Mouse (Mus musculus) stomach, embryonic 16.5 days (tissue): ENCODE measurements around the gene Slc16a5. TPM values are rescaled to one million over a fixed set of nuclear protein-coding genes. Genes with fewer than 3 reads are reported as not detected.

ENCODE experiments used
- ATAC-seq: fragments of 200-750 bp; cut with Nextera tagmentation; 2 replicates; pipeline ENCODE4 v1.8.0; 2017; ENCODE audit warnings: moderate number of reproducible peaks, moderate TSS enrichment; ENCODE audit not compliant: insufficient read depth, low FRiP score
- H3K27ac ChIP-seq: fragments of 300-500 bp; sonication (generic); 2 replicates; pipeline ENCODE4 v1.5.1; 2014; ENCODE audit warnings: low read length
- H3K27me3 ChIP-seq: fragments of 300-500 bp; sonication (generic); 2 replicates; pipeline ENCODE4 v1.6.1; 2014; ENCODE audit warnings: low read length, control low read depth, mixed read lengths; ENCODE audit not compliant: control insufficient read depth, insufficient read depth
- H3K36me3 ChIP-seq: fragments of 300-500 bp; sonication (generic); 2 replicates; pipeline ENCODE4 v1.6.1; 2014; ENCODE audit warnings: low read length; ENCODE audit not compliant: control insufficient read depth, insufficient read depth
- H3K4me1 ChIP-seq: fragments of 300-500 bp; sonication (generic); 2 replicates; pipeline ENCODE4 v1.6.1; 2014; ENCODE audit warnings: low read length, control low read depth, mixed read lengths; ENCODE audit not compliant: control insufficient read depth, insufficient read depth
- H3K4me2 ChIP-seq: fragments of 300-500 bp; sonication (generic); 2 replicates; pipeline ENCODE4 v1.6.1; 2014; ENCODE audit warnings: low read depth, low read length, mixed read lengths
- H3K4me3 ChIP-seq: fragments of 300-500 bp; sonication (generic); replicated peaks from 2 replicates; pipeline ENCODE4 v1.5.1; 2014; ENCODE audit warnings: mild to moderate bottlenecking, low read length
- H3K9ac ChIP-seq: fragments of 300-500 bp; sonication (generic); 2 replicates; pipeline ENCODE4 v1.6.1; 2014; ENCODE audit warnings: low read length
- H3K9me3 ChIP-seq: fragments of 300-500 bp; sonication (generic); replicated peaks from 2 replicates; pipeline ENCODE4 v1.6.1; 2016; ENCODE audit warnings: low read length, control low read depth; ENCODE audit not compliant: control insufficient read depth
- WGBS: fragments of 180-500 bp; shearing (Covaris S2); extraction: QIAGEN DNeasy Blood & Tissue Kit; methylation state at CpG from one replicate; pipeline ENCODE4 v1.1.7; 2014; 5-methylcytosine and 5-hydroxymethylcytosine counted together
- microRNA-seq: library from miRNA; unstranded; fragments of <30 nt; microRNA quantifications from one replicate; pipeline ENCODE4, GENCODE M21; 2016
- polyA plus RNA-seq: library from polyadenylated mRNA; unstranded; fragments of >200 nt; fragmentation: Nextera tagmentation; extraction: Ambion mirVana; gene quantifications from 2 replicates; pipeline ENCODE4 v1.2.1, GENCODE M21; 2015

Slc16a5 gene
- polyA plus RNA-seq, 1 experiment from 2014 or later = 3.7 TPM

DNA sequence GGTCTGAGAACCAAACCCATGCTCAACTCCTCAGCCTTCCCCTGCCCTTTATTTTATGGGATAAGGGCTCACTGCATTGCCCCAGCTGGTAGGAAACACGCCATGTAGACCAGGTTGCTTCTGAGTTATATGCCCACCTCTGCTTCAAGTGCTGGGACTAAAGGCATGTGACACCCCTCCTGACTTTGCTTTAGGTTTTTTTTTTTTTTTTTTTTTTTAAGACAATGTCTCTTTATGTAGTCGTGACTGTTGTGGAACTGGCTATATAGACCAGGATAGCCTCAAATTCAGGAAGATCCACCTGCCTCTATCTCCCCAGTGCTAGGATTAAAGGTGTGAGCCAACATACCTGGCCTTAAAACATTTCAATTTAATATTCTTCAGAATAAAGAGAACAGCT, 60.4 kb downstream of the Slc16a5 start:
- H3K36me3 ChIP-seq = peaks cover 25% of the 10 kb centered on the region
- WGBS = 73% methylated on average over 2 of the region's 2 CpGs
- H3K9me3 ChIP-seq = no peaks in the 10 kb centered on the region
- H3K9ac ChIP-seq = no peak overlapping the region
- ATAC-seq = no peak
- H3K4me3 ChIP-seq = no peak overlapping the region
- no peaks in the 10 kb centered on the region for H3K27me3 ChIP-seq
- no peak overlapping the region for H3K4me2 ChIP-seq
- no peaks in the 10 kb centered on the region for H3K4me1 ChIP-seq
- no peak overlapping the region for H3K27ac ChIP-seq

Small RNA genes lying within 50 kb of the gene (microRNA-seq; reads per million reads assigned to microRNA genes)
- gene Mir3968 = not detected

Other genes starting within 250 kb of the Slc16a5 start
- not detected in 2 replicates for gene Grin2c, start 195.2 kb upstream of the Slc16a5 start, polyA plus RNA-seq
- 15.4 and 15.9 TPM in 2 replicates for gene Fdxr, start 185.4 kb upstream of the Slc16a5 start, polyA plus RNA-seq
- 1.6 and 1.7 TPM in 2 replicates for gene Fads6, start 164.8 kb upstream of the Slc16a5 start, polyA plus RNA-seq
- 1.9 and 2.5 TPM in 2 replicates for gene Otop2, start 155.3 kb upstream of the Slc16a5 start, polyA plus RNA-seq
- gene Ush1g, start 140.4 kb upstream of the Slc16a5 start, polyA plus RNA-seq = 0.62 and 0.76 TPM in 2 replicates
- 4.6 and 8.4 TPM in 2 replicates for gene Otop3, start 127.7 kb upstream of the Slc16a5 start, polyA plus RNA-seq
- 44.0 and 46.2 TPM in 2 replicates for gene Hid1, start 94.7 kb upstream of the Slc16a5 start, polyA plus RNA-seq
- gene Cdr2l, start 80.6 kb upstream of the Slc16a5 start, polyA plus RNA-seq = 6.1 and 6.6 TPM in 2 replicates
- gene Mrpl58, start 58.7 kb upstream of the Slc16a5 start, polyA plus RNA-seq = 160 and 162 TPM in 2 replicates
- gene Atp5h, start 42.5 kb upstream of the Slc16a5 start, polyA plus RNA-seq = 746 and 843 TPM in 2 replicates
- 3.2 and 3.6 TPM in 2 replicates for gene Kctd2, start 42.3 kb upstream of the Slc16a5 start, polyA plus RNA-seq
- 0.22 and 0.26 TPM in 2 replicates for gene Trim80, start 21.9 kb upstream of the Slc16a5 start, polyA plus RNA-seq
- gene Armc7, start 13.2 kb downstream of the Slc16a5 start, polyA plus RNA-seq = 7.9 and 8.0 TPM in 2 replicates
- gene Nt5c, start 29.4 kb downstream of the Slc16a5 start, polyA plus RNA-seq = 112 and 113 TPM in 2 replicates
- gene Jpt1, start 51.9 kb downstream of the Slc16a5 start, polyA plus RNA-seq = 454 and 457 TPM in 2 replicates
- gene Sumo2, start 73.8 kb downstream of the Slc16a5 start, polyA plus RNA-seq = 687 and 737 TPM in 2 replicates
- gene Nup85, start 102.0 kb downstream of the Slc16a5 start, polyA plus RNA-seq = 138 and 141 TPM in 2 replicates
- gene Mrps7, start 141.5 kb downstream of the Slc16a5 start, polyA plus RNA-seq = 78.5 and 91.1 TPM in 2 replicates
- 17.4 and 18.8 TPM in 2 replicates for gene Gga3, start 141.6 kb downstream of the Slc16a5 start, polyA plus RNA-seq
- 35.9 and 47.4 TPM in 2 replicates for gene Mif4gd, start 150.5 kb downstream of the Slc16a5 start, polyA plus RNA-seq
- gene Slc25a19, start 165.8 kb downstream of the Slc16a5 start, polyA plus RNA-seq = 22.1 and 22.7 TPM in 2 replicates
- 59.1 and 79.6 TPM in 2 replicates for gene Grb2, start 246.1 kb downstream of the Slc16a5 start, polyA plus RNA-seq